Mouse (Mus musculus) lung, postnatal 0 days (tissue): ENCODE measurements at regions not wholly inside any gene's neighbourhood (a gene's known extent, or its start where the extent isn't known, plus 50 kb on each side); places are given as distances from the start of the nearest gene placed in this dataset.

ENCODE experiments used
- ATAC-seq: fragments of 200-750 bp; cut with Nextera tagmentation; 2 replicates; pipeline ENCODE4 v1.8.0; 2017; ENCODE audit warnings: moderate library complexity
- DNase-seq: peaks from one replicate; pipeline ENCODE4 v3.0.0-alpha.2; 2016; ENCODE audit warnings: low spot score
- H3K27ac ChIP-seq: fragments of 300-500 bp; sonication (generic); 2 replicates; pipeline ENCODE4 v1.5.1; 2014; ENCODE audit warnings: antibody characterized with exemption, mild to moderate bottlenecking, low read length, mixed read lengths
- H3K27me3 ChIP-seq: fragments of 300-500 bp; sonication (generic); replicated peaks from 2 replicates; pipeline ENCODE4 v1.6.1; 2014; ENCODE audit warnings: low read length, mixed read lengths; ENCODE audit not compliant: insufficient read depth
- H3K36me3 ChIP-seq: fragments of 300-500 bp; sonication (generic); 2 replicates; pipeline ENCODE4 v1.6.1; 2014; ENCODE audit warnings: low read length, mixed read lengths; ENCODE audit not compliant: insufficient read depth
- H3K4me1 ChIP-seq: fragments of 300-500 bp; sonication (generic); 2 replicates; pipeline ENCODE4 v1.6.1; 2014; ENCODE audit warnings: antibody characterized with exemption, low read depth, low read length, mixed read lengths; ENCODE audit not compliant: insufficient read depth
- H3K4me2 ChIP-seq: fragments of 300-500 bp; sonication (generic); replicated peaks from 2 replicates; pipeline ENCODE4 v1.6.1; 2014; ENCODE audit warnings: low read depth, mild to moderate bottlenecking, low read length, moderate library complexity, mixed read lengths
- H3K4me3 ChIP-seq: fragments of 300-500 bp; sonication (generic); 2 replicates; pipeline ENCODE4 v1.5.1; 2014; ENCODE audit warnings: low read depth, low read length
- H3K9ac ChIP-seq: fragments of 300-500 bp; sonication (generic); replicated peaks from 2 replicates; pipeline ENCODE4 v1.6.1; 2014; ENCODE audit warnings: low read depth, mild to moderate bottlenecking
- H3K9me3 ChIP-seq: fragments of 300-500 bp; sonication (generic); 2 replicates; pipeline ENCODE4 v1.6.1; 2016; ENCODE audit warnings: low read length, mixed read lengths
- CTCF ChIP-seq: IDR thresholded peaks from 2 replicates; pipeline ENCODE4 v1.5.1; 2016; ENCODE audit warnings: antibody characterized with exemption, mild to moderate bottlenecking
- EP300 ChIP-seq: IDR thresholded peaks from 2 replicates; pipeline ENCODE4 v1.6.1; 2016; ENCODE audit warnings: antibody characterized with exemption, mild to moderate bottlenecking, control low read depth
- WGBS: fragments of 180-500 bp; shearing (Covaris S2); extraction: QIAGEN DNeasy Blood & Tissue Kit; methylation state at CpG from one replicate; pipeline ENCODE4 v1.1.7; 2014; 5-methylcytosine and 5-hydroxymethylcytosine counted together

GRCm38 (mm10) chr8:26832546-26832945 lies 144.6 kb upstream of the Zfp703 start:
- Histone ChIP-seq H3K4me2 (no peak overlapping the region), H3K27me3 (no peaks in the 10 kb centered on the region), H3K36me3 (no peaks in the 10 kb centered on the region), H3K9ac (no peak overlapping the region), H3K4me3 (no peak overlapping the region), H3K4me1 (peaks cover 4% of the 10 kb centered on the region; the same call in 1 of the 2 replicates), H3K9me3 (no peaks in the 10 kb centered on the region), H3K27ac (no peak overlapping the region)
- ATAC-seq (no peak), DNase-seq (peak; percentile 49)
- WGBS = 58% methylated on average over 3 of the region's 3 CpGs
- TF ChIP-seq CTCF (no peak), EP300 (no peak)

DNA sequence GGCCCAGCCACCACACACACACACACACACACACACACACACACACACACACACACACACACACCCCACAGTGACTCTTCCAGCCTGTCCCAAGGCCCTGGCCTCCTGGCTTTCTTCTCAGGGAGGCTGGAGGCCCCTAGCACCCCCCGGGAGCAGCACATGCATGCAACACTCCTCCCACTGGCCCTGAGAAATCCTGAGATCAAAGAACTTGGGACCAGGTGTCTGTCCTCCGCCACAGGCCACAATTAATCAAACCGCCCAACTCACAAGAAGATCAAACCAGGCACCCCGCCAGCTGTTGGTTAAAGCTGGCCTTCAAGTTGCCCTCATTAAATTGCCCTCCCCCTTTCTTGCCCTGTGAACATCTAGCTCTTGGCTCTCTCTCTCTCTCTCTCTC lies 143.8 kb upstream of the Zfp703 start:
- TF ChIP-seq CTCF (no peak), EP300 (no peak)
- peaks cover 4% of the 10 kb centered on the region; the same call in 1 of the 2 replicates for H3K4me1 ChIP-seq
- ATAC-seq (peak; percentile 49; the same call in 1 of the 2 replicates), DNase-seq (peak; percentile 39)
- no peaks in the 10 kb centered on the region for H3K36me3 ChIP-seq
- H3K4me2 ChIP-seq = no peak overlapping the region
- no peak overlapping the region for H3K4me3 ChIP-seq
- no peak overlapping the region for H3K9ac ChIP-seq
- H3K27me3 ChIP-seq = no peaks in the 10 kb centered on the region
- no peaks in the 10 kb centered on the region for H3K9me3 ChIP-seq
- WGBS = 19% methylated on average over 4 of the region's 4 CpGs
- H3K27ac ChIP-seq = no peak overlapping the region

DNA sequence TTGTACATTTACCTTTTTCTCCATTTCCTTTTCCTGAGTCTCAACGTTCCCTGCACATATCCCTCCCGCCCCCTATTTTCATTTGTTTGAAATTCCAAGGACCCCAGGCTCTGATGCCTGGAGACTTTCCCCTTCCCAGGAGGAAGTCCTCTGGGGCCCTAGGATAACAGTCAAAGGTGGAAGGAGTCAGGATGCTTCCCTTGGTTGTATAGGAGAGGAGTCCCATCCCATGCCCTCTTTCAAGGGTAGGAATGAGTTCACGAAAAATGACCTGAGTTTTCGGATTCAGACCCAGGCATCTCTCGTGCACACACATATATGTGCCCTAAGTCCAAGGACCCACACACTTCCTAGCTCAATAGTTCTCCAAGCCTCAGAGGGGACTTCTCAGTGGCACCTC lies 143.3 kb upstream of the Zfp703 start:
- no peak for DNase-seq
- no peak overlapping the region for H3K4me2 ChIP-seq
- H3K4me3 ChIP-seq = no peak overlapping the region
- WGBS = 49% methylated on average over 5 of the region's 5 CpGs
- no peak overlapping the region for H3K9ac ChIP-seq
- ATAC-seq = no peak
- H3K9me3 ChIP-seq = no peaks in the 10 kb centered on the region
- peaks cover 4% of the 10 kb centered on the region; the same call in 1 of the 2 replicates for H3K4me1 ChIP-seq
- no peak overlapping the region for H3K27ac ChIP-seq
- no peak for TF ChIP-seq CTCF
- no peak for TF ChIP-seq EP300
- no peaks in the 10 kb centered on the region for H3K27me3 ChIP-seq
- H3K36me3 ChIP-seq = no peaks in the 10 kb centered on the region

GRCm38 (mm10) chr8:26834604-26835003 lies 142.5 kb upstream of the Zfp703 start:
- DNase-seq (no peak), ATAC-seq (no peak)
- peaks cover 4% of the 10 kb centered on the region; the same call in 1 of the 2 replicates for H3K4me1 ChIP-seq
- no peaks in the 10 kb centered on the region for H3K36me3 ChIP-seq
- TF ChIP-seq CTCF (no peak), EP300 (no peak)
- no peak overlapping the region for H3K9ac ChIP-seq
- no peak overlapping the region for H3K4me2 ChIP-seq
- H3K9me3 ChIP-seq = no peaks in the 10 kb centered on the region
- no peak overlapping the region for H3K4me3 ChIP-seq
- H3K27ac ChIP-seq = no peak overlapping the region
- WGBS = 74% methylated on average over 13 of the region's 13 CpGs
- no peaks in the 10 kb centered on the region for H3K27me3 ChIP-seq

DNA sequence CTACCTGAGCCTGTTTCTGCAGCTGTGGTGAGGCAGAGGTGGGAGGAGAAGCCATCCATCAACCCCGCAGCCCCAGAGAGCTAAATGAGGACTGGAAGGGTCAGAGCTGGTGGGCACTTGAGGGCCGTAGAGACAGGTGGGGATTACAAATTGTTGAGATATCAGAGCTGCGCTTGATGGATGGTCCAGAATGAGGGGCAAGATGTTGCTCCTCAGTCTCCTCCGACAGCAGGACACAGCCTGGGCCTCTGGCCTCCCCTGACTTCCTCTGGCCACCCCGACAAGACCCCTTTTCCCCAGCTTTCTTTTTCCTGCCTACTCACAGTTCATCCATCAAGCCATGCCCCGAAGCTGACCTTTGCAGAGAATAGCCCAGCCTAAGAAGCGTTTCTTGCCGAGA lies 142.0 kb upstream of the Zfp703 start:
- Histone ChIP-seq H3K27ac (no peak overlapping the region), H3K9ac (no peak overlapping the region), H3K36me3 (no peaks in the 10 kb centered on the region), H3K4me3 (no peak overlapping the region), H3K27me3 (no peaks in the 10 kb centered on the region), H3K4me2 (no peak overlapping the region), H3K9me3 (no peaks in the 10 kb centered on the region), H3K4me1 (peaks cover 4% of the 10 kb centered on the region; the same call in 1 of the 2 replicates)
- no peak for ATAC-seq
- WGBS = 49% methylated on average over 8 of the region's 8 CpGs
- no peak for TF ChIP-seq CTCF
- no peak for TF ChIP-seq EP300
- no peak for DNase-seq

GRCm38 (mm10) chr8:26835616-26836015 lies 141.5 kb upstream of the Zfp703 start:
- no peak overlapping the region for H3K9ac ChIP-seq
- 52% methylated on average over 6 of the region's 6 CpGs for WGBS
- H3K4me2 ChIP-seq = no peak overlapping the region
- ATAC-seq = no peak
- TF ChIP-seq CTCF (no peak), EP300 (no peak)
- H3K4me3 ChIP-seq = no peak overlapping the region
- no peaks in the 10 kb centered on the region for H3K36me3 ChIP-seq
- no peaks in the 10 kb centered on the region for H3K9me3 ChIP-seq
- H3K27ac ChIP-seq = no peak overlapping the region
- H3K27me3 ChIP-seq = no peaks in the 10 kb centered on the region
- peaks cover 4% of the 10 kb centered on the region; the same call in 1 of the 2 replicates for H3K4me1 ChIP-seq
- DNase-seq = peak; percentile 48

DNA sequence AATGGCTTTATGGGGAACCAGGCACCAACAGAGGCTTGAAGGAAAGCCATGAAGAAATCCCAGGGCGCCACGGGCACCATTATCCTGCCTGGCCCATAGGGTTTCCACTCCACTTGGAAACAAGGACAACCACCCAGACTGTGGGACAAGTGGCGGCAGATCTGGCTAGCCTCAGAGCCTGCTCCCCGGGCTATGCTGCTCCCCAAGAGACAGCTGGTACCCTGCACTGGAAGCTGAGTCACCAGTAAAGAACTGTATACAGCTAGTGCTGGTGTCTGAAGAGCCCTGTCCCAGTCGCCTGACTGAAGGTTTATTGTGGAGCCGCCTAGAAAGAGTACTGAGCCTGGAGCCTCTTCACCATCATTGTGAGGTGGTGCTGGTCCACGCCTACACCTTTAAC lies 140.6 kb upstream of the Zfp703 start:
- Histone ChIP-seq H3K4me3 (no peak overlapping the region), H3K9ac (no peak overlapping the region), H3K4me1 (no peaks in the 10 kb centered on the region), H3K9me3 (no peaks in the 10 kb centered on the region), H3K36me3 (no peaks in the 10 kb centered on the region), H3K27me3 (no peaks in the 10 kb centered on the region), H3K27ac (no peak overlapping the region), H3K4me2 (no peak overlapping the region)
- WGBS = 90% methylated on average over 7 of the region's 7 CpGs
- no peak for TF ChIP-seq EP300
- no peak for TF ChIP-seq CTCF
- DNase-seq = no peak
- no peak for ATAC-seq
